Mouse (Mus musculus): Measurements from ENCODE around the gene Sbk1. TPM values are rescaled to one million over a fixed set of nuclear protein-coding genes. Genes with fewer than 3 reads are reported as not detected.

Sbk1 gene
- polyA plus RNA-seq (2012; rRNA removed): 227 and 282 TPM in 2 replicates

- peak; percentile 94 to 97 for DNase-seq
- TF ChIP-seq POLR2A (IDR thresholded peaks at IDR 0.05; ENCODE audit: borderline replicate concordance, insufficient read depth, low read length) (peak; percentile 33; the same call in 1 of the 2 replicates), CTCF (IDR thresholded peaks at IDR 0.05; ENCODE audit: borderline replicate concordance, insufficient read depth, low read depth, low read length) (no peak)
- WGBS: 1% methylated on average over 58 of the region's 85 CpGs
- peak within 1 kb of the TSS; percentile 81 for H3K4me3 ChIP-seq (replicated peaks; ENCODE audit: insufficient read depth, low read depth, low read length)
- H3K27ac ChIP-seq (ENCODE audit: insufficient read depth, low read length): peak within 1 kb of the TSS; percentile 99
- H3K4me1 ChIP-seq (ENCODE audit: control insufficient read depth, insufficient read depth, low read length): peaks cover 38% of the 10 kb centered on the region
- H3K27me3 ChIP-seq (ENCODE audit: control insufficient read depth, insufficient read depth, low read length): no peaks in the 10 kb centered on the region
These were observed at the start of gene Sbk1 for GRCm38 (mm10) chr7:126271712-126272683. Gene Sbk1 (plus strand): TSS chr7:126272619.

- H3K4me3 ChIP-seq (replicated peaks; ENCODE audit: insufficient read depth, low read depth, low read length): no peak overlapping the region
- no peak overlapping the region for H3K27ac ChIP-seq (ENCODE audit: insufficient read depth, low read length)
- TF ChIP-seq CTCF (IDR thresholded peaks at IDR 0.05; ENCODE audit: borderline replicate concordance, insufficient read depth, low read depth, low read length): no peak
- TF ChIP-seq POLR2A (IDR thresholded peaks at IDR 0.05; ENCODE audit: borderline replicate concordance, insufficient read depth, low read length): no peak
- H3K4me1 ChIP-seq (ENCODE audit: control insufficient read depth, insufficient read depth, low read length): peaks cover under 1% of the 10 kb centered on the region; the same call in 1 of the 2 replicates
- no peak for DNase-seq
- no peaks in the 10 kb centered on the region for H3K27me3 ChIP-seq (ENCODE audit: control insufficient read depth, insufficient read depth, low read length)
- WGBS: 66% methylated on average over 3 of the region's 3 CpGs
These were observed 49.7 kb upstream of the Sbk1 start for GRCm38 (mm10) chr7:126222753-126223152.

GRCm38 (mm10) chr7:126226136-126226535, 46.3 kb upstream of the Sbk1 start:
- Histone ChIP-seq H3K4me3 (replicated peaks; ENCODE audit: insufficient read depth, low read depth, low read length) (no peak overlapping the region), H3K4me1 (ENCODE audit: control insufficient read depth, insufficient read depth, low read length) (no peaks in the 10 kb centered on the region), H3K27ac (ENCODE audit: insufficient read depth, low read length) (no peak overlapping the region), H3K27me3 (ENCODE audit: control insufficient read depth, insufficient read depth, low read length) (no peaks in the 10 kb centered on the region)
- no peak for TF ChIP-seq POLR2A (IDR thresholded peaks at IDR 0.05; ENCODE audit: borderline replicate concordance, insufficient read depth, low read length)
- TF ChIP-seq CTCF (IDR thresholded peaks at IDR 0.05; ENCODE audit: borderline replicate concordance, insufficient read depth, low read depth, low read length): no peak
- DNase-seq: no peak
- 45% methylated on average over 5 of the region's 5 CpGs for whole genome bisulfite sequencing

GRCm38 (mm10) chr7:126230357-126231148, 41.9 kb upstream of the Sbk1 start:
- 66% methylated on average over 8 of the region's 8 CpGs for WGBS
- Histone ChIP-seq H3K4me3 (replicated peaks; ENCODE audit: insufficient read depth, low read depth, low read length) (no peak overlapping the region), H3K27ac (ENCODE audit: insufficient read depth, low read length) (no peak overlapping the region), H3K27me3 (ENCODE audit: control insufficient read depth, insufficient read depth, low read length) (no peaks in the 10 kb centered on the region), H3K4me1 (ENCODE audit: control insufficient read depth, insufficient read depth, low read length) (no peaks in the 10 kb centered on the region)
- no peak for TF ChIP-seq CTCF (IDR thresholded peaks at IDR 0.05; ENCODE audit: borderline replicate concordance, insufficient read depth, low read depth, low read length)
- no peak for TF ChIP-seq POLR2A (IDR thresholded peaks at IDR 0.05; ENCODE audit: borderline replicate concordance, insufficient read depth, low read length)
- no peak for DNase-seq

- 85% methylated on average over 8 of the region's 8 CpGs for WGBS
- DNase-seq: no peak
- Histone ChIP-seq H3K27me3 (ENCODE audit: control insufficient read depth, insufficient read depth, low read length) (no peaks in the 10 kb centered on the region), H3K4me1 (ENCODE audit: control insufficient read depth, insufficient read depth, low read length) (no peaks in the 10 kb centered on the region), H3K4me3 (replicated peaks; ENCODE audit: insufficient read depth, low read depth, low read length) (no peak overlapping the region), H3K27ac (ENCODE audit: insufficient read depth, low read length) (no peak overlapping the region)
- TF ChIP-seq POLR2A (IDR thresholded peaks at IDR 0.05; ENCODE audit: borderline replicate concordance, insufficient read depth, low read length) (no peak), CTCF (IDR thresholded peaks at IDR 0.05; ENCODE audit: borderline replicate concordance, insufficient read depth, low read depth, low read length) (no peak)
These were observed 39.9 kb upstream of the Sbk1 start for GRCm38 (mm10) chr7:126232345-126233071.

- Histone ChIP-seq H3K27me3 (ENCODE audit: control insufficient read depth, insufficient read depth, low read length) (no peaks in the 10 kb centered on the region), H3K4me1 (ENCODE audit: control insufficient read depth, insufficient read depth, low read length) (no peaks in the 10 kb centered on the region), H3K4me3 (replicated peaks; ENCODE audit: insufficient read depth, low read depth, low read length) (no peak overlapping the region), H3K27ac (ENCODE audit: insufficient read depth, low read length) (no peak overlapping the region)
- DNase-seq: no peak
- WGBS: 93% methylated on average over 3 of the region's 3 CpGs
- TF ChIP-seq POLR2A (IDR thresholded peaks at IDR 0.05; ENCODE audit: borderline replicate concordance, insufficient read depth, low read length) (no peak), CTCF (IDR thresholded peaks at IDR 0.05; ENCODE audit: borderline replicate concordance, insufficient read depth, low read depth, low read length) (no peak)
These were observed 37.8 kb upstream of the Sbk1 start for GRCm38 (mm10) chr7:126234611-126235010.

Data from cerebellum, adult 2 months (tissue).